28 mouse cellular contexts compared by ENCODE assay signal in genomic region chr17:35800905-35801304, GRCm38 (mm10). TPM values are rescaled to one million over a fixed set of nuclear protein-coding genes. Genes with fewer than 3 reads are reported as not detected.
DNase-seq lines count a peak whose midpoint lies in the region; ATAC-seq lines count a peak whose summit lies in the region.
"Had no signal": no experiment of that assay in that cellular context is flagged by ENCODE, and none has a peak within 500 bp of the region (broad histone marks: within the 10 kb centered on the region; RNA-seq: fewer than 3 reads in every experiment).

No protein-coding gene starts in this region.

- H3K9ac ChIP-seq in liver, embryonic 16.5 days (ENCODE audit: low read depth, low read length): no peak overlapping the region
- H3K9ac ChIP-seq in liver, embryonic 11.5 days (ENCODE audit: low read depth, low read length): no peak overlapping the region
- H3K9ac ChIP-seq in lung, embryonic 15.5 days: no peak overlapping the region
- H3K9ac ChIP-seq: embryonic facial prominence, embryonic 12.5 days; forebrain, embryonic 12.5 days; forebrain, embryonic 15.5 days; heart, embryonic 12.5 days; heart, embryonic 15.5 days; hindbrain, embryonic 13.5 days had no signal

- 62% methylated on average over 2 of the region's 2 CpGs for WGBS in liver, embryonic 16.5 days (ENCODE audit: insufficient replicate concordance)
- 76% methylated on average over 2 of the region's 2 CpGs for WGBS in liver, embryonic 11.5 days
- WGBS in lung, embryonic 15.5 days: 53% methylated on average over 2 of the region's 2 CpGs

- H3K27me3 ChIP-seq in liver, embryonic 16.5 days (ENCODE audit: control insufficient read depth, insufficient read depth, low read depth, low read length): no peaks in the 10 kb centered on the region
- no peaks in the 10 kb centered on the region for H3K27me3 ChIP-seq in liver, embryonic 11.5 days (replicated peaks; ENCODE audit: control insufficient read depth, insufficient read depth, low read length)
- H3K27me3 ChIP-seq in lung, embryonic 15.5 days: no peaks in the 10 kb centered on the region
- H3K27me3 ChIP-seq: CH12.LX; embryonic facial prominence, embryonic 12.5 days; forebrain, embryonic 12.5 days; forebrain, embryonic 15.5 days; heart, embryonic 12.5 days; heart, embryonic 15.5 days; hindbrain, embryonic 13.5 days; Patski had no signal

- H3K9me3 ChIP-seq in liver, embryonic 16.5 days (replicated peaks; ENCODE audit: control insufficient read depth, low read length): no peaks in the 10 kb centered on the region; the same call in 1 of the 2 replicates
- peaks cover 2% of the 10 kb centered on the region; the same call in 1 of the 2 replicates for H3K9me3 ChIP-seq in liver, embryonic 11.5 days (ENCODE audit: control insufficient read depth, low read length)
- H3K9me3 ChIP-seq in lung, embryonic 15.5 days: no peaks in the 10 kb centered on the region
- H3K9me3 ChIP-seq: forebrain, embryonic 12.5 days; forebrain, embryonic 15.5 days; heart, embryonic 12.5 days; heart, embryonic 15.5 days; hindbrain, embryonic 13.5 days had no signal

- H3K27ac ChIP-seq in liver, embryonic 16.5 days (ENCODE audit: low read length): no peak overlapping the region
- no peak overlapping the region for H3K27ac ChIP-seq in liver, embryonic 11.5 days (ENCODE audit: low read depth, low read length)
- H3K27ac ChIP-seq in lung, embryonic 15.5 days: 0 out of 2 replicates have a peak overlapping the region, but pooled peaks have one; percentile 7
- H3K27ac ChIP-seq: embryonic facial prominence, embryonic 12.5 days; forebrain, embryonic 12.5 days; forebrain, embryonic 15.5 days; heart, embryonic 15.5 days; hindbrain, embryonic 10.5 days; hindbrain, embryonic 13.5 days had no signal

- no peak overlapping the region for H3K4me2 ChIP-seq in liver, embryonic 16.5 days (ENCODE audit: low read depth, low read length)
- H3K4me2 ChIP-seq in liver, embryonic 11.5 days: no peak overlapping the region
- no peak overlapping the region for H3K4me2 ChIP-seq in lung, embryonic 15.5 days
- H3K4me2 ChIP-seq: embryonic facial prominence, embryonic 12.5 days; forebrain, embryonic 12.5 days; forebrain, embryonic 15.5 days; heart, embryonic 12.5 days; heart, embryonic 15.5 days; hindbrain, embryonic 13.5 days had no signal

- H3K4me3 ChIP-seq in liver, embryonic 16.5 days (ENCODE audit: low read depth, low read length): no peak overlapping the region
- H3K4me3 ChIP-seq in liver, embryonic 11.5 days (ENCODE audit: low read depth, low read length): no peak overlapping the region
- no peak overlapping the region for H3K4me3 ChIP-seq in lung, embryonic 15.5 days
- H3K4me3 ChIP-seq: embryonic facial prominence, embryonic 12.5 days; erythroblast, embryonic 14.5 days; forebrain, embryonic 12.5 days; forebrain, embryonic 15.5 days; heart, embryonic 12.5 days; heart, embryonic 15.5 days; hindbrain, embryonic 10.5 days; hindbrain, embryonic 13.5 days had no signal

- H3K36me3 ChIP-seq in liver, embryonic 16.5 days (ENCODE audit: control insufficient read depth, insufficient read depth): no peaks in the 10 kb centered on the region
- no peaks in the 10 kb centered on the region for H3K36me3 ChIP-seq in liver, embryonic 11.5 days (ENCODE audit: control insufficient read depth, insufficient read depth, low read length)
- H3K36me3 ChIP-seq in lung, embryonic 15.5 days: no peaks in the 10 kb centered on the region
- H3K36me3 ChIP-seq: embryonic facial prominence, embryonic 12.5 days; forebrain, embryonic 12.5 days; forebrain, embryonic 15.5 days; G1E; heart, embryonic 12.5 days; heart, embryonic 15.5 days; hindbrain, embryonic 10.5 days; hindbrain, embryonic 13.5 days had no signal

- H3K4me1 ChIP-seq in liver, embryonic 16.5 days (ENCODE audit: control insufficient read depth, low read depth, low read length): peaks cover 5% of the 10 kb centered on the region
- H3K4me1 ChIP-seq in liver, embryonic 11.5 days (replicated peaks; ENCODE audit: control insufficient read depth, insufficient read depth, low read length): peaks cover 4% of the 10 kb centered on the region
- H3K4me1 ChIP-seq in lung, embryonic 15.5 days: peaks cover 25% of the 10 kb centered on the region
- H3K4me1 ChIP-seq: embryonic facial prominence, embryonic 12.5 days; forebrain, embryonic 15.5 days; hindbrain, embryonic 10.5 days had no signal

- DNase-seq in liver, embryonic 11.5 days (ENCODE audit: low spot score): no peak
- DNase-seq in lung, postnatal 25 days (ENCODE audit: low spot score): no peak
- DNase-seq in lung, postnatal 36 days: peak; percentile 56
- DNase-seq in lung, postnatal 10 days: no peak
- DNase-seq: adrenal gland, postnatal 10 days; adrenal gland, postnatal 36 days; B cell, adult 2 months; cerebellum, adult 18-20 months; cerebellum, adult 9-10 months; cerebellum, postnatal 14 days; gastrocnemius, postnatal 25 days; heart, adult 18-20 months; heart, postnatal 10 days; heart, postnatal 36 days had no signal

- peak; percentile 43; the same call in 1 of the 2 replicates for ATAC-seq in liver, embryonic 16.5 days (ENCODE audit: low read depth)
- ATAC-seq in liver, embryonic 11.5 days (replicated peaks; ENCODE audit: low FRiP score): no peak
- ATAC-seq in lung, embryonic 15.5 days (ENCODE audit: borderline replicate concordance, extremely low read depth, low FRiP score, low TSS enrichment): no peak
- ATAC-seq: forebrain, embryonic 15.5 days; hindbrain, embryonic 16.5 days; Patski had no signal

RNA-seq across cellular contexts. Expression of gene Ier3, which starts 20.6 kb away (rescaled TPM):
- polyA plus RNA-seq in liver, embryonic 16.5 days (2015; fragmentation: Nextera tagmentation; extraction: Ambion mirVana): 15.8 and 19.4 TPM in 2 replicates
- polyA plus RNA-seq in liver, embryonic 11.5 days (2014; fragmentation: Nextera tagmentation; extraction: Ambion mirVana): 9.4 and 9.9 TPM in 2 replicates
- polyA plus RNA-seq in lung, embryonic 15.5 days (2015; fragmentation: Nextera tagmentation; extraction: Ambion mirVana): 17.9 and 21.0 TPM in 2 replicates

RNA-seq across cellular contexts. Expression of gene Flot1, which starts 22.1 kb away (rescaled TPM):
- polyA plus RNA-seq in liver, embryonic 16.5 days (2015; fragmentation: Nextera tagmentation; extraction: Ambion mirVana): 32.7 and 33.6 TPM in 2 replicates
- 59.3 and 67.8 TPM in 2 replicates for polyA plus RNA-seq in liver, embryonic 11.5 days (2014; fragmentation: Nextera tagmentation; extraction: Ambion mirVana)
- 50.1 and 54.4 TPM in 2 replicates for polyA plus RNA-seq in lung, embryonic 15.5 days (2015; fragmentation: Nextera tagmentation; extraction: Ambion mirVana)

RNA-seq across cellular contexts. Expression of gene Tubb5, which starts 37.2 kb away (rescaled TPM):
- 328 and 345 TPM in 2 replicates for polyA plus RNA-seq in liver, embryonic 16.5 days (2015; fragmentation: Nextera tagmentation; extraction: Ambion mirVana)
- polyA plus RNA-seq in liver, embryonic 11.5 days (2014; fragmentation: Nextera tagmentation; extraction: Ambion mirVana): 843 and 854 TPM in 2 replicates
- polyA plus RNA-seq in lung, embryonic 15.5 days (2015; fragmentation: Nextera tagmentation; extraction: Ambion mirVana): 1,042 and 1,079 TPM in 2 replicates

RNA-seq across cellular contexts. Expression of gene Mdc1, which starts 40.4 kb away (rescaled TPM):
- polyA plus RNA-seq in liver, embryonic 16.5 days (2015; fragmentation: Nextera tagmentation; extraction: Ambion mirVana): 10.0 and 10.3 TPM in 2 replicates
- 19.6 and 23.3 TPM in 2 replicates for polyA plus RNA-seq in liver, embryonic 11.5 days (2014; fragmentation: Nextera tagmentation; extraction: Ambion mirVana)
- polyA plus RNA-seq in lung, embryonic 15.5 days (2015; fragmentation: Nextera tagmentation; extraction: Ambion mirVana): 24.1 and 24.7 TPM in 2 replicates
